Comparison of ENCODE assay signal across 10 mouse cellular contexts in genomic region chr7:78884139-78884538, GRCm38 (mm10). TPM values are rescaled to one million over a fixed set of nuclear protein-coding genes. Genes with fewer than 3 reads are reported as not detected.
DNase-seq lines count a peak whose midpoint lies in the region; ATAC-seq and TF ChIP-seq lines count a peak whose summit lies in the region.
"Had no signal": no experiment of that assay in that cellular context is flagged by ENCODE, and none has a peak within 500 bp of the region (broad histone marks: within the 10 kb centered on the region; RNA-seq: fewer than 3 reads in every experiment).

No protein-coding gene starts in this region.

- peaks cover 17% of the 10 kb centered on the region for H3K27me3 ChIP-seq in embryonic facial prominence, embryonic 11.5 days (ENCODE audit: control insufficient read depth, insufficient read depth, low read length)

- peaks cover 5% of the 10 kb centered on the region; the same call in 1 of the 2 replicates for H3K4me1 ChIP-seq in embryonic facial prominence, embryonic 11.5 days (ENCODE audit: control insufficient read depth, insufficient read depth, low read length)
- peaks cover 43% of the 10 kb centered on the region for H3K4me1 ChIP-seq in olfactory bulb, adult 2 months (ENCODE audit: control insufficient read depth, insufficient read depth, low read length)

- no peak overlapping the region; the same call in 1 of the 2 replicates for H3K4me2 ChIP-seq in embryonic facial prominence, embryonic 11.5 days (ENCODE audit: low read depth, low read length)

- H3K36me3 ChIP-seq in embryonic facial prominence, embryonic 11.5 days (replicated peaks; ENCODE audit: control insufficient read depth, insufficient read depth, low read depth, low read length), result no peaks in the 10 kb centered on the region

- no peaks in the 10 kb centered on the region for H3K9me3 ChIP-seq in embryonic facial prominence, embryonic 11.5 days (replicated peaks; ENCODE audit: control insufficient read depth, low read length)

- TF ChIP-seq CTCF in olfactory bulb, adult 2 months (IDR thresholded peaks at IDR 0.05; ENCODE audit: insufficient read depth, low read depth, low read length), result no peak

- intact Hi-C loops in left cerebral cortex, postnatal 4 days (cut with DNase I), result loop anchor here (5.0 kb wide), 1 partner anchor 37 kb away; the partner anchor contains the start of gene Det1
- intact Hi-C loops in left cerebral cortex, postnatal 36 days (cut with DNase I), result loop anchor here (5.0 kb wide), 1 partner anchor 37 kb away; the partner anchor contains the start of gene Det1

- WGBS in embryonic facial prominence, embryonic 11.5 days, result 8% methylated on average over 6 of the region's 6 CpGs
- WGBS in olfactory bulb, adult 2 months, result 8% methylated on average over 6 of the region's 6 CpGs

- no peak for ATAC-seq in embryonic facial prominence, embryonic 11.5 days (replicated peaks; ENCODE audit: insufficient number of reproducible peaks, low FRiP score, low TSS enrichment, low read depth)
- ATAC-seq in megakaryocyte progenitor cell, adult 5-6 weeks (replicated peaks; ENCODE audit: poor library complexity), result no peak
- no peak for ATAC-seq in activated CD4-positive, CD25-positive, alpha-beta regulatory T cell, adult 4 months

- no peak for TF ChIP-seq POLR2A in olfactory bulb, adult 2 months (IDR thresholded peaks at IDR 0.05; ENCODE audit: insufficient read depth, low read depth, low read length)

- no peak overlapping the region for H3K27ac ChIP-seq in embryonic facial prominence, embryonic 11.5 days (replicated peaks; ENCODE audit: low read depth, low read length)
- H3K27ac ChIP-seq in olfactory bulb, adult 2 months (ENCODE audit: insufficient read depth, low read depth, low read length), result no peak overlapping the region

- H3K4me3 ChIP-seq in embryonic facial prominence, embryonic 11.5 days (ENCODE audit: low read depth, low read length), result no peak overlapping the region
- H3K4me3 ChIP-seq in olfactory bulb, adult 2 months (ENCODE audit: insufficient read depth, low read depth, low read length), result peak overlapping the region; percentile 25
- H3K4me3 ChIP-seq: erythroblast, embryonic 14.5 days had no signal

- H3K9ac ChIP-seq in embryonic facial prominence, embryonic 11.5 days (replicated peaks; ENCODE audit: low read length), result no peak overlapping the region

- peak; percentile 56 for DNase-seq in left cerebral cortex, postnatal 4 days
- no peak for DNase-seq in left cerebral cortex, postnatal 36 days (ENCODE audit: low spot score in 2 of 2)
- DNase-seq in embryonic facial prominence, embryonic 11.5 days (ENCODE audit: low spot score), result peak; percentile 78
- peak; percentile 50 to 78 for DNase-seq in layer of hippocampus, postnatal 14 days (ENCODE audit: low spot score in 2 of 2)
- no peak for DNase-seq in ovary, postnatal 14 days (ENCODE audit: low spot score)
- DNase-seq: adrenal gland, adult 8-10 months had no signal

RNA-seq across cellular contexts. Expression of gene Aen, which starts 11.5 kb away (rescaled TPM):
- total RNA-seq in left cerebral cortex, postnatal 4 days (2021), result 10 to 100 TPM; 42.3 to 51.3 TPM
- 10 to 100 TPM; 20.2 to 24.0 TPM for total RNA-seq in left cerebral cortex, postnatal 36 days (2021)
- 38.1 and 38.8 TPM in 2 replicates for polyA plus RNA-seq in embryonic facial prominence, embryonic 11.5 days (2014; fragmentation: Nextera tagmentation; extraction: Ambion mirVana)
- total RNA-seq in layer of hippocampus, postnatal 14 days (2021), result 10 to 100 TPM; 27.3 to 27.4 TPM
- not detected in 2 replicates for polyA plus RNA-seq in olfactory bulb, adult 2 months (2012; ENCODE audit: insufficient read depth, insufficient read length, low replicate concordance, missing spikeins)
- total RNA-seq in megakaryocyte progenitor cell, adult 5-6 weeks (2015), result 14.8 and 15.1 TPM in 2 replicates
- 39.7 and 46.6 TPM in 2 replicates for total RNA-seq in megakaryocyte progenitor cell, adult 5-6 weeks (2017)
- 10 to 100 TPM; 22.0 to 25.4 TPM for polyA plus RNA-seq in activated CD4-positive, CD25-positive, alpha-beta regulatory T cell, adult 4 months (2017; shearing (Covaris generic))

RNA-seq across cellular contexts. Expression of gene Isg20, which starts 29.1 kb away (rescaled TPM):
- under 1 TPM in 1 of 2 experiments, not detected in 1; 0.74 TPM for total RNA-seq in left cerebral cortex, postnatal 4 days (2021)
- 1 to 10 TPM; 1.2 TPM for total RNA-seq in left cerebral cortex, postnatal 36 days (2021)
- 0.61 TPM in 1 of 2 replicates, not detected in the other for polyA plus RNA-seq in embryonic facial prominence, embryonic 11.5 days (2014; fragmentation: Nextera tagmentation; extraction: Ambion mirVana)
- 1 to 10 TPM in 1 of 2 experiments, under 1 TPM in 1; 0.60 to 1.1 TPM for total RNA-seq in layer of hippocampus, postnatal 14 days (2021)
- polyA plus RNA-seq in olfactory bulb, adult 2 months (2012; ENCODE audit: insufficient read depth, insufficient read length, low replicate concordance, missing spikeins), result not detected in 2 replicates
- total RNA-seq in megakaryocyte progenitor cell, adult 5-6 weeks (2015), result 25.3 and 35.0 TPM in 2 replicates
- total RNA-seq in megakaryocyte progenitor cell, adult 5-6 weeks (2017), result 7.7 and 8.0 TPM in 2 replicates
- polyA plus RNA-seq in activated CD4-positive, CD25-positive, alpha-beta regulatory T cell, adult 4 months (2017; shearing (Covaris generic)), result 100 to 1,000 TPM; 113 to 119 TPM

RNA-seq across cellular contexts. Expression of gene Det1, which starts 37.1 kb away (rescaled TPM):
- total RNA-seq in left cerebral cortex, postnatal 4 days (2021), result 1 to 10 TPM; 8.2 to 8.4 TPM
- 1 to 10 TPM; 6.0 to 6.4 TPM for total RNA-seq in left cerebral cortex, postnatal 36 days (2021)
- 24.5 and 26.8 TPM in 2 replicates for polyA plus RNA-seq in embryonic facial prominence, embryonic 11.5 days (2014; fragmentation: Nextera tagmentation; extraction: Ambion mirVana)
- 1 to 10 TPM; 6.3 to 6.4 TPM for total RNA-seq in layer of hippocampus, postnatal 14 days (2021)
- polyA plus RNA-seq in olfactory bulb, adult 2 months (2012; ENCODE audit: insufficient read depth, insufficient read length, low replicate concordance, missing spikeins), result not detected in 2 replicates
- 16.1 and 19.3 TPM in 2 replicates for total RNA-seq in megakaryocyte progenitor cell, adult 5-6 weeks (2015)
- 14.0 and 15.5 TPM in 2 replicates for total RNA-seq in megakaryocyte progenitor cell, adult 5-6 weeks (2017)
- polyA plus RNA-seq in activated CD4-positive, CD25-positive, alpha-beta regulatory T cell, adult 4 months (2017; shearing (Covaris generic)), result 10 to 100 TPM; 15.7 to 18.8 TPM

Comparison
In these comparisons a context has a peak if more than half of its experiments do, and no peak if none do; other contexts are left out.
1. DNase-seq: peak in left cerebral cortex, postnatal 4 days (single experiment), embryonic facial prominence, embryonic 11.5 days (single experiment) and layer of hippocampus, postnatal 14 days (2 of 2); none in left cerebral cortex, postnatal 36 days (0 of 2) and ovary, postnatal 14 days (single experiment).